ENCODE assay signal across 10 mouse cellular contexts in genomic region chr11:6120596-6120995, GRCm38 (mm10). TPM values are rescaled to one million over a fixed set of nuclear protein-coding genes. Genes with fewer than 3 reads are reported as not detected.
DNase-seq lines count a peak whose midpoint lies in the region; ATAC-seq and TF ChIP-seq lines count a peak whose summit lies in the region.
"Had no signal": no experiment of that assay in that cellular context is flagged by ENCODE, and none has a peak within 500 bp of the region (broad histone marks: within the 10 kb centered on the region; RNA-seq: fewer than 3 reads in every experiment).

No protein-coding gene starts in this region.

- TF ChIP-seq CTCF in hindbrain, postnatal 0 days (IDR thresholded peaks at IDR 0.05; ENCODE audit: low read depth) = no peak

- H3K9me3 ChIP-seq in hindbrain, postnatal 0 days (ENCODE audit: low read length) = no peaks in the 10 kb centered on the region
- H3K9me3 ChIP-seq in hindbrain, embryonic 11.5 days (ENCODE audit: control insufficient read depth, low read length) = no peaks in the 10 kb centered on the region
- H3K9me3 ChIP-seq: limb, embryonic 15.5 days had no signal

- H3K9ac ChIP-seq in hindbrain, postnatal 0 days (replicated peaks; ENCODE audit: low read length) = no peak overlapping the region
- H3K9ac ChIP-seq in hindbrain, embryonic 11.5 days (ENCODE audit: low read depth, low read length) = no peak overlapping the region
- H3K9ac ChIP-seq: limb, embryonic 15.5 days had no signal

- no peak overlapping the region for H3K4me2 ChIP-seq in hindbrain, postnatal 0 days (ENCODE audit: low read depth, low read length)
- H3K4me2 ChIP-seq in hindbrain, embryonic 11.5 days (replicated peaks; ENCODE audit: low read depth, low read length) = no peak overlapping the region
- H3K4me2 ChIP-seq: limb, embryonic 15.5 days had no signal

- H3K27me3 ChIP-seq in hindbrain, postnatal 0 days (ENCODE audit: insufficient read depth, low read length) = no peaks in the 10 kb centered on the region
- no peaks in the 10 kb centered on the region for H3K27me3 ChIP-seq in hindbrain, embryonic 11.5 days (ENCODE audit: control insufficient read depth, insufficient read depth, low read length)
- H3K27me3 ChIP-seq: limb, embryonic 15.5 days had no signal

- peak overlapping the region; percentile 17; the same call in 1 of the 2 replicates for H3K27ac ChIP-seq in hindbrain, postnatal 0 days
- no peak overlapping the region for H3K27ac ChIP-seq in hindbrain, embryonic 11.5 days (ENCODE audit: low read depth, low read length)
- H3K27ac ChIP-seq: limb, embryonic 15.5 days had no signal

- no peaks in the 10 kb centered on the region; the same call in 1 of the 2 replicates for H3K36me3 ChIP-seq in hindbrain, postnatal 0 days (ENCODE audit: insufficient read depth, low read length)
- no peaks in the 10 kb centered on the region for H3K36me3 ChIP-seq in hindbrain, embryonic 11.5 days (ENCODE audit: control insufficient read depth, insufficient read depth, low read length)

- peak; percentile 73 for ATAC-seq in hindbrain, postnatal 0 days
- ATAC-seq in hindbrain, embryonic 11.5 days (ENCODE audit: low FRiP score) = no peak
- no peak for ATAC-seq in CD4-positive, CD25-positive, alpha-beta regulatory T cell, adult 4 months

- no peak overlapping the region for H3K4me3 ChIP-seq in hindbrain, postnatal 0 days (ENCODE audit: low read length)
- no peak overlapping the region for H3K4me3 ChIP-seq in hindbrain, embryonic 11.5 days (ENCODE audit: low read depth, low read length)
- H3K4me3 ChIP-seq: limb, embryonic 15.5 days had no signal

- DNase-seq in hindbrain, postnatal 0 days (ENCODE audit: low spot score) = peak; percentile 77
- DNase-seq in hindbrain, embryonic 11.5 days (ENCODE audit: low spot score) = no peak
- peak; percentile 96 for DNase-seq in cerebellum, adult 8-10 months
- DNase-seq in layer of hippocampus, adult 8-10 months (ENCODE audit: low spot score in 2 of 2) = peak; percentile 70 to 74
- DNase-seq in right cerebral cortex, adult 2 months (ENCODE audit: low spot score in 2 of 2) = peak; percentile 84
- no peak for DNase-seq in urinary bladder, postnatal 10 days (ENCODE audit: low spot score)
- no peak for DNase-seq in lung, postnatal 10 days
- DNase-seq: gastrocnemius, postnatal 14 days had no signal

- H3K4me1 ChIP-seq in hindbrain, postnatal 0 days (ENCODE audit: insufficient read depth, low read length) = 0 out of 2 replicates have a peak, but pooled peaks cover 7% of the 10 kb centered on the region
- H3K4me1 ChIP-seq in hindbrain, embryonic 11.5 days (replicated peaks; ENCODE audit: control insufficient read depth, insufficient read depth, low read length) = no peaks in the 10 kb centered on the region
- H3K4me1 ChIP-seq: limb, embryonic 15.5 days had no signal

- 39% methylated on average over 11 of the region's 11 CpGs for WGBS in hindbrain, postnatal 0 days
- WGBS in hindbrain, embryonic 11.5 days = 75% methylated on average over 11 of the region's 11 CpGs

RNA-seq across cellular contexts. Expression of gene Camk2b, which starts 54.4 kb away (rescaled TPM):
- total RNA-seq in hindbrain, postnatal 0 days (2014; rRNA removed) = 188 and 212 TPM in 2 replicates
- polyA plus RNA-seq in hindbrain, postnatal 0 days (2015; fragmentation: Nextera tagmentation; extraction: Ambion mirVana) = 160 and 165 TPM in 2 replicates
- 3.4 and 3.6 TPM in 2 replicates for polyA plus RNA-seq in hindbrain, embryonic 11.5 days (2014; fragmentation: Nextera tagmentation; extraction: Ambion mirVana)
- total RNA-seq in layer of hippocampus, adult 8-10 months (2022) = 1,000 to 10,000 TPM in 2 of 4 experiments, 100 to 1,000 TPM in 2; 958 to 1,016 (median 997) TPM
- polyA plus RNA-seq in CD4-positive, CD25-positive, alpha-beta regulatory T cell, adult 4 months (2017; shearing (Covaris generic)) = 10 to 100 TPM in 1 of 2 experiments, 1 to 10 TPM in 1; 4.2 to 19.3 TPM

Comparison
In these comparisons a context has a peak if more than half of its experiments do, and no peak if none do; other contexts are left out.
1. DNase-seq: peak in hindbrain, postnatal 0 days (single experiment), cerebellum, adult 8-10 months (single experiment), layer of hippocampus, adult 8-10 months (2 of 2) and right cerebral cortex, adult 2 months (2 of 2); none in hindbrain, embryonic 11.5 days (single experiment), urinary bladder, postnatal 10 days (single experiment) and lung, postnatal 10 days (single experiment).